10 mouse cellular contexts compared by ENCODE assay signal in the genomic region with DNA sequence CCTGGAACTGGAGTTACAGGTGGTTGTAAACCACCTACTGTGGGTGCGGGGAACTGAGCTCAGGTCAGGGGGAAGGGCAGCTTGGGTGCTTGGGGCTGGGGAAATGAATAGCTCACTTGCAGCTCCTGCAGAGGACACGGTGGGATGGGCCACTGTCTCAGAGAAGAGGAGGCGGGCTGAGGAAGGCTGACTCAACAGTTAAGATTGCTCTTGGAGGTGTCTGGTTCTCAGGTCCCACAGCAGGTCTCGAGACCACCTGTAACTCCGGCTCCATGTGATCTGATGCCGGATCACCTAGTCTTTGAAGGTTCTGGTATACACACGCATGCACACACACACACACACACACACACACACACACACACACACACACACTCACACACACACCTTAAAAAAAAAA. TPM values are rescaled to one million over a fixed set of nuclear protein-coding genes. Genes with fewer than 3 reads are reported as not detected.
DNase-seq lines count a peak whose midpoint lies in the region.
"Had no signal": no experiment of that assay in that cellular context is flagged by ENCODE, and none has a peak within 500 bp of the region (broad histone marks: within the 10 kb centered on the region; RNA-seq: fewer than 3 reads in every experiment).

No protein-coding gene starts in this region.

- peak; percentile 45 for DNase-seq in cerebellum, adult 11-12 months
- DNase-seq in cerebellum, adult 9-11 months = no peak
- peak; percentile 27 for DNase-seq in 3T3-L1 (ENCODE audit: low read depth, low spot score)
- DNase-seq in brain, adult 2 months (ENCODE audit: low read depth, low spot score) = peak; percentile 41
- peak; percentile 68 for DNase-seq in kidney, postnatal 10 days
- no peak for DNase-seq in Muller cell, postnatal 12 days (ENCODE audit: inconsistent ontology term)
- DNase-seq in spleen, adult 12 weeks (ENCODE audit: low spot score) = no peak
- no peak for DNase-seq in gastrocnemius, postnatal 10 days
- DNase-seq: gastrocnemius, postnatal 14 days; liver, embryonic 13.5 days had no signal

RNA-seq across cellular contexts. Expression of gene Cd300a, which starts 13.7 kb away (rescaled TPM):
- 1 to 10 TPM; 1.1 to 1.2 TPM for total RNA-seq in gastrocnemius, postnatal 10 days (2021)

RNA-seq across cellular contexts. Expression of gene Gprc5c, which starts 25.2 kb away (rescaled TPM):
- 10 to 100 TPM; 58.5 to 63.6 TPM for total RNA-seq in gastrocnemius, postnatal 10 days (2021)

RNA-seq across cellular contexts. Expression of gene Cd300lb, which starts 58.0 kb away (rescaled TPM):
- under 1 TPM; 0.35 to 0.47 TPM for total RNA-seq in gastrocnemius, postnatal 10 days (2021)

Comparison
In these comparisons a context has a peak if more than half of its experiments do, and no peak if none do; other contexts are left out.
1. DNase-seq: peak in cerebellum, adult 11-12 months (single experiment), 3T3-L1 (single experiment), brain, adult 2 months (single experiment) and kidney, postnatal 10 days (single experiment); none in cerebellum, adult 9-11 months (single experiment), Muller cell, postnatal 12 days (single experiment), spleen, adult 12 weeks (single experiment) and gastrocnemius, postnatal 10 days (single experiment).